Mouse (Mus musculus): ENCODE measurements around the gene Cdh23.

Gene Cdh23

DNA sequence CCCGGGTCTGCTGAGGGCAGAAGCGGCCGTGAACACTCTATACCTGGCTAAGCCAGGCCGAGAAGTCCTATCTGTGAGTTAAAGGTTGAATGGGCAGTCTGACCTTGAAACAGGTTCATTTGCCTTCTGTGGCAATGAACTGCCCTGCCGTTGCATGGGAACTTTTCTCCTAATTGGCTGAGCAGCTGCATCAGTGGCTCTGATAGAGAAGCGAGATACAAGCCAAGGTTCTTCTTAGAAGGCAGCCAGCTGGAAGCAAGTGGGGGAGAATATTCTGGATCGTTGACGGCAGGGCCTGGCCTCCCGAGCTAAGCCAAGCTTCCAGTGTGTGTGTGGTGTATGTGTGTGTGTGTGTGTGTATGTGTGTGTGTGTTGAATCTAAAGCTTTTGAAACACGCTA lies 431.0 kb downstream of the Cdh23 start:
- in situ Hi-C loops (cut with MseI, MboI), result no loop called here

DNA sequence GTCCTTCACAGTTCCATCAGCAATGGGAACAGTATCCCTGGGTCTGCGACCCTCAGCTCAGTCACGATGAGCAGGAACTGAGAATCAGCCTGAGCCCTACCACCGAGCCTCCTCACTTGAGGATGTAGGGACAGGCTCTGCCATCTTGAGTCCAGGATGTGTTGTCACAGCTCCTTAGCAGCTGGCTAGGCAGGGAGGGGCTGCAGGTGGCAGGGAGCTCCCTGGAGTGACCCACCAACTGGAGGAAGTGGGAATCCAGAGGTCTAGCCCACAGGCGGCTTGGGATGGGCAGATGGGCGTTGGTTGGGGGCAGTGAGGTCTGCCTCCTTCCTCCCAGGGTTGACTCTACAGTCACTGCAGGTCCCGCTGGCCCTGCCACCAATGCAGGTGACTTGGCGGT lies 432.9 kb downstream of the Cdh23 start:
- in situ Hi-C loops (cut with MseI, MboI), result no loop called here

DNA sequence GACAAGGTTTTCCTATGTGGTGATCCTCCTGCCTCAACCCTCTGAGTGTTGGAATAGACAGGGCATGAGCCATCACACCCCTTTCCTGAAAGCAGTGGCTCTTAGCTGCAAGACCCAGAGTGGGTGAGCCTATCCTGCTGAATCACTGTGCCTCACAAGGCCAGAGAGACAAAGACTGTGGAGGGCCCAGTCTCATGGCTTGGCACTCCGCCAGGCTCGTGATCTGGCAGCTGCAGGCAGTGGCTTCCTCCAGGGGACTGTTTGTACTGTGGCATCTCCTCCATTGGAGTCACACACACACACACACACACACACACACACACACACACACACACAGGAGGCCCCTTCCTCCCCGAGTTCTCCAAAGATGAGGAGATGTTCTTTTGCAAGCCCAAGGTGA lies 433.9 kb downstream of the Cdh23 start:
- in situ Hi-C loops (cut with MseI, MboI), result no loop called here

DNA sequence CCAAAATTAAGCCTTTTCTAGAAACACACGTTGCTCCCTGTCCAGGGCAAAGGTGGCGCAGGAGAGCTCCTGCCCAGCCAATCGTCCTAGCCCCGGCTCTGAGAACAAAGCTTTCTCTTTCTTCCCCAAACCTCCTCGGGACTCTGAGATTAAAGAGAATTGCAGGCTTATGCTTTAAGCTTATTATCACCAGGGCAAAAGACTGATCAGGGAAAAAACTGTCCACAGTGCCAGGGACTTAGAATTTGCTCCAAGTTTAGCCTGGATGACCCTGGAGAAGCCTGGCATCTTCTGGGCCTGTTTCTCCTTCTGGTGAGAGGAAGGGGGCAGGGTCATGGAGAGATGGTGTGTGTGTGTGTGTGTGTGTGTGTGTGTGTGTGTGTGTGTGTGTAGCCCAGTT lies 434.8 kb downstream of the Cdh23 start:
- in situ Hi-C loops (cut with MseI, MboI), result no loop called here

DNA sequence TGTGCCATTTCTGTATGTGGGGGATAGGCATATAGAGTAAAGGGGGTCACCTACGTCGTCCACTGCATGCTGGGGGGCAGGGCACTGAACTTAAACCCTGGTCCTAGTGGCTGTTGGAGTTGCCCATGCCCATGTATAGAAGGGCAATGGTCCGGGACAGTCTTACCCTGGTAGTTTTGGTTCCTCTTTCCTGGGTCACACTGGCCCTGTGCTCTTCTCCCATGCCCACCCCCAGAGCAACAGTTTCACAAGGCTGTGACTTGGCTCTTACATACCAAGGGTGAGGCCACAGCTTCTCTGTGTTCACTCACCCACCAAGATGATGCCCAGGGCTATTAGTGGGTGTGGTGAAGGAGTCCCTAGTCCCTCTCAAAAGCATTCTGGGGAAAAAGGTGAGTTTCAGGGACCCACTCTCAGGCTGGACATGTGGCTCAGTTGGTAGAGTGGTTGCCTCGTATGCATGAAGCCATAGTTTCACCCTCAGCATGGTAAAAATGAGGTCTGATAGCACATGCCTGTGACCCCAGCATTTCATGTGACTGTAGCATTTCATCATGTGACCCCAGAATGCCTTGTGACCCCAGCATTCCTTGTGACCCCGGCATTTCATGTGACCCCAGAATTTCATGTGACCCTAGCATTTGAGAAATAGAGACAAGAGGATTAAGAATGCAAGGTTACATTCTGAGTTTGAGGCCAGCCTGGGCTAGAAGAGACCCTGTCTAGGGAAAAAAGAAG lies 435.6 kb downstream of the Cdh23 start:
- in situ Hi-C loops (cut with MseI, MboI), result no loop called here

DNA sequence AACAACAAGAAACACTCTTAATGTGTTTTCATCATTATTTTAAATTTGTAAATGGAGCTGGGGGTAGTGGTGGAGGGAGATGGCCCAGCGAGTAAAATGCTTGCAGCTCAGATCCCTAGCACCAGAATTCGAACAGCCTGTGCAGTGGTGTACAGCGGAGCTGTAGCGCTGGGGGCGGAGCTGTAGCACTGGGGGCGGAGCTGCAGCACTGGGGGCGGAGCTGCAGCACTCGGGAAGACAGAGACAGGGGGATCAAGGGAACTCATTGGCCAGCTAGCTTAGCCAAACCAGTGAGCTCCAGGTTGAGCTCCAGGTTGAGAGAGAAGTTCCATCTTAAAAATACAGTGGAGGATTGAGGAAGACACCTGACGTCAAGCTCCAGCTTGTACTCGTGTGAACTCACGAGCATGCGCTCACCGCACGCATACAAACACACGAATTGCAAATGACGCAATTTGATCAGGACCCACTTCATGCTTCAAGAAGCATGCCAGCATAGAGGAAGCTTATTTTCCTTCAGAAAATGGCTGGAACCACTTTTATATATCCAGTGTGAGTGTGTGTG lies 438.9 kb downstream of the Cdh23 start:
- in situ Hi-C loops (cut with MseI, MboI), result no loop called here

DNA sequence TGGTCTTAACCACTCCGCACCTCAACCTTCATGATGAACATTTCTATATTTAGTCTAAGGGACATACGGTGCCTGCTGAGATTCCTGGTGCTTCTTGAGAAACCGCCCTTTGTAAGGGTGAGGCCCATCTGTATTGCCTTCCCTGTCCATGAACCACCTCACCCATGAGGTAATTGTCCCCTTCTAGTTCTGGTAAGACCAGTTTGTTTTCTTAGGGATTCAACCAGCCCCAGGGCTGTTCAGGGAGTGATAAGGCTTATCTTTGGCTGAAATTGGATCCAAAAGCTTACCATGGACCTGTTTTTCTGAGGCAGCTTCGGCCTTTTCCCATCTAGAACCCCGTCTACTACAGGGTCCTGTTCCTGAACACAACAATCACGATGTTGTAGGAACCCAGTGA lies 440.2 kb downstream of the Cdh23 start:
- in situ Hi-C loops (cut with MseI, MboI), result no loop called here
